Mouse (Mus musculus) v-Abl transformed pro-B cells (cell line): ENCODE results near the gene Nfe2.

Source experiments
- in situ Hi-C, 2 experiments: fragments of 400-800 bp; cut with MboI; formaldehyde crosslinking; loops; one replicate each; pipeline ENCODE4 v1.15.1; 2025; ENCODE audit not compliant: unreplicated experiment in 2 of 2

Nfe2 gene

DNA sequence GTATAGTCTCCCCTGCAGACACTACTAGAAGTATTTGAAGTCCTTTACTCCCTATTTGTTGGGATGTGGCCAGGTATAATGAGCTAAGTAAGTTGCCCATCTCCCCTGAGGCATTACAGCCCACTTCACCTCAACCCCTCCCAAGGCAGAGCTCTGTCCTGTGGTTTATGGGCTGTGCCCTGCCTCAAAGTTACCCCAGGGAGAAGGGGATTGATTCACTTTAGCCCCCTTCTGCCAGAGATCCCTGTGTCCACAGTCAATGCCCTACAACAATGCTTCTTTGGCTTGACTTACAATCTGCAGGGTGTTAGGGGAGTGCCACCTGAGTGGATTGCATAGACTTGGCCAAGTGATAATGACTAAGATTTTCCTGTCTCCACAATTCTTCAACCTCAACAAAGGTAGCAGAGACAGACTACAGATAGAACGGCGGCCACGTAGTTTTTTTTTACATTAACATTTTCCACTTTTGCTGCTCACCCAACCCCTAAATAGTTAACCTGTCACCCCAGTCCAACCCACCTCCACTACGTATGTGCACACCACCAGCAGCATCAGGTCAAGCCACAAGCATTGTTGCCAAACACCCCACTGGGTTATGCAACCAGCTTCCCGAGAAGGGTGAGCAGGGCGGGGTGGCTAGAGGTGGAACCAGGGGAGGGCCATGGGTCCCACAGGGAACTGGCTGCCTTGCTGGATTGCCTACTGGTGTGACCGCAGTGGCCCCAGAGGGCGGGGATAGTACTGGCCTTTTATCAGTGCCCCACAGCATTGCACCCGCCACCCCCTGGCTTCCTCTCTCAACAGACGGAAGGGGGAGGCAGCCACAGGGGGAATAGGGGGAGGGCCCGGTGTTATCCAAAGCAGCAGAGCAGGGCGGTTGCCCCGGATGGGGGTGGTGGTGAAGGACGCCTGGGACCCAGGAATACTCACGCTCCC is at the start of gene Nfe2:
Gene Nfe2 (minus strand): TSS at position 614 of the 939 bp plus-strand sequence.
- in situ Hi-C loops: no loop called here

- in situ Hi-C loops: loop anchor here in 1 of 2 experiments (5.0 kb wide), 1 partner anchor 120 kb away; no protein-coding TSS in a partner anchor
Measured at GRCm38 (mm10) chr15:103307125-103307524, 48.9 kb upstream of the Nfe2 start.

DNA sequence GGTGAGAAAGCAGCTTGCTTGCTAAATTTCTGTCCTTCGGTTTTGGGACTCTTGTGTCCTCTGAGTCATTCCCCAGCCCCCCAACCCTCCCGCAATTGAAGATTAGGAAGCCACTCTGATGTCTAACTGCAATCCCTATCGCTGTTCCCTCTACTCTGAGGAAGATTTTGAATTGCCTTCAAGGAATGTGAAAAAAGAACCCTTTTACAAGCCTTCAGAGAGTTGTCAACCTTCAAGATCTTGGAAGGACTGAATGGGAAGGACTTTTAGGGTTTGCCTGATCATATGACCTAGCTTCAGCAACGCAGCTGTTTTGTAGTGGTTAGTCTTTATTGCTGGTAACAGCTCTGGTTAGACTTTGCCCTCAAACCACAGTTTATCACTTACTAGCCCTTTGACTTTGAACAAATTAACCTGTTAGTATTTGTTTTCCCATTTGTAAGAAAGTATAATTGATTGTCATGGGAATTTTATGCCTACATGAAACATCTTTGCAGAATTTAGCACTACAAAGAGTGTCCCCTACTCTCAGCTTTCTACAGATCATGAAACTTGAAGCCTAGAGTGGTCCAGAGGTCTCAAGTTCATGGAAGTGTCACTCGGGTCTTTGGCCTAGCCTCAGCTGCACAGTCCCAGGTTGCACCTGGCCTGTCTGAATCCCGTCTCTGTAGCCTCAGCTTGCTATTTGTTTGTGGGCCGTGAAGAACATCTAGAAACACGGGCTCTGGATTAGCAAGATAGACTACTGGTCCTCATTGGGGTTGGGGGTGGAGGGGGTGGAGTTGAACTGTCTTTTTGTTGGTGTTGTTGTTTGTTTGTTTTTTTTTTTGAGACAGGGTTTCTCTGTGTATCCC is 47.8 kb upstream of the Nfe2 start:
- in situ Hi-C loops: loop anchor here in 1 of 2 experiments (5.0 kb wide), 1 partner anchor 119 kb away; no protein-coding TSS in a partner anchor

- in situ Hi-C loops: loop anchor here in 1 of 2 experiments (5.0 kb wide), 1 partner anchor 118 kb away; no protein-coding TSS in a partner anchor
Measured at GRCm38 (mm10) chr15:103305070-103305678, 47.0 kb upstream of the Nfe2 start.

GRCm38 (mm10) chr15:103304616-103304969 is 46.4 kb upstream of the Nfe2 start:
- in situ Hi-C loops: no loop called here

GRCm38 (mm10) chr15:103303916-103304615 is 45.9 kb upstream of the Nfe2 start:
- in situ Hi-C loops: no loop called here

- in situ Hi-C loops: no loop called here
Measured at GRCm38 (mm10) chr15:103302341-103303021, 44.3 kb upstream of the Nfe2 start.

- in situ Hi-C loops: no loop called here
Measured at GRCm38 (mm10) chr15:103301547-103302340, 43.5 kb upstream of the Nfe2 start.

DNA sequence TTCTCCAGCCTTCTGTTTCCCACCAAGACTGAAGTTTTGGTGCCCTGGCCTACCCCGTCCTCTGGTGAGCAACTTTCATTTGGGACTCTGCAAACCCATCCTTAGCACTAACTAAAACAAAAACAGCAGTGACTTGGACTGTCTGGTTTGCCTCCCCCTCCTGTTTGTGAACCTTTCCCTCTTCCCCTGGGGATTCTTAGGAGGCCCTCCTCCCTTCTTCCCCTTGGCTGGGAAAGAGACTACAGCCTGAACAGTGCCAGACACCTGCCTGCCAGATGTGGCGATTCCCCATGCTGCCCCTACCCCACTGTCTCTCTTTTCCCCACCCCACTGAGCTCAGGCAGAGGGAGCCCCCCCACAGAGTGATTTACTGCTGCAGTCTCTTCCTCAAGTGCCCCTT is 42.8 kb upstream of the Nfe2 start:
- in situ Hi-C loops: no loop called here

DNA sequence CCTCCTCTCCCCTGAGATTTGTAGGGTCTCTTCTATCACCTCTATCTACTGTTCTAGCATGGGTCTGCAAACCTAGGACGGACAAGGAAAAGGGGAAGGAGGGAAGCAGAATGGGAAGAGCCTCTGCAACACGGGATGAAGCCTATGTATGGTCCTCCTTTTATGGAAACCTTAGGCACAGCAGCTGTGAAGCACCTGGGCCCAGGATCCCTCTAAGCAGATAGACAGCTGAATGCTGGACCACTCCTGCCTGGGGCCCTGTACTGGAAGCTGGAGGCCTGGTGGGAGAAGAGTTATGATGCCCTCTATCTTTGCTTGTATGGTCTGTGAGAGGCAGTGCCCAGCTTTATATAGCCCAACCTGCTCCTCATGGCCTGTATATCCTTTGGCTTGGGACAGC is 42.4 kb upstream of the Nfe2 start:
- in situ Hi-C loops: no loop called here

DNA sequence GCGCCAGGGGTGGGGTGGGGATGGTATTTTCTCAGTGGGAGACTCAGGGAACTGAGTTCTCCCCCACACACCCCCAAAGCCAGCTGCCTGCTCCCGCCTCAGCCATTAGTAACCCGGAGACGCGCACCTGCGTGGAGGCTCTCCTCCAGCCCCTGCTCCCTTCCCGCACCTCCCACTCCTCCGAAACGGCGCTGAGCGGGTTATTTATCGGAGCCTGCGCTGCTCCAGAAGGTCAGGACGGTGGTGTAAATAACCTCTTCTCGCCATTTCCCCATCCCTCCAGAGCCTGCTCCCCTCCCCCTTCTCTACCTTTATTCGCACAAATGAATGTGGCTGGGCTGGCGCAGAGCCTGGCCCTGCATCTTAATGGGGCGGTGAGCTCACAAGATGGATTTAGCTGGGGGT is 41.9 kb upstream of the Nfe2 start:
- in situ Hi-C loops: no loop called here

DNA sequence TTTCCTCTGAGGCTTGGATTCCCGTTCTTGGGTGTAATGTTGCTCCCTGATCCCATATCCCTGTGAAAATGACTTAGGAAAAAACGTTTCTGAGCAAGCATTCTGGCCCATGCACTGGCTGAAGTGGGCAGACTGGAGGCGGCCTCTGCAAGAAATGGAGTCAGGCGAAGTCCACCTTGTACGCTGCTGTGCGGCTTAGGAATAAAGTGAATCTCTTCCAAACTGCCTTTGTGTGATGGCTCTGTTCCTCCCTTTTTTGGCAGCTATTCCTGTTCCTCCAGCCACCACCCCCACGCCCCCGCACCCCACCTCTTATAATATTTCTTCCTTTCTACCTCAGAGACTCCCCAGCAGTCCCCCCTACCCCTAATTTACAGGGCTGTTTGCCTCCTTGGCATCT is 41.4 kb upstream of the Nfe2 start:
- in situ Hi-C loops: no loop called here

DNA sequence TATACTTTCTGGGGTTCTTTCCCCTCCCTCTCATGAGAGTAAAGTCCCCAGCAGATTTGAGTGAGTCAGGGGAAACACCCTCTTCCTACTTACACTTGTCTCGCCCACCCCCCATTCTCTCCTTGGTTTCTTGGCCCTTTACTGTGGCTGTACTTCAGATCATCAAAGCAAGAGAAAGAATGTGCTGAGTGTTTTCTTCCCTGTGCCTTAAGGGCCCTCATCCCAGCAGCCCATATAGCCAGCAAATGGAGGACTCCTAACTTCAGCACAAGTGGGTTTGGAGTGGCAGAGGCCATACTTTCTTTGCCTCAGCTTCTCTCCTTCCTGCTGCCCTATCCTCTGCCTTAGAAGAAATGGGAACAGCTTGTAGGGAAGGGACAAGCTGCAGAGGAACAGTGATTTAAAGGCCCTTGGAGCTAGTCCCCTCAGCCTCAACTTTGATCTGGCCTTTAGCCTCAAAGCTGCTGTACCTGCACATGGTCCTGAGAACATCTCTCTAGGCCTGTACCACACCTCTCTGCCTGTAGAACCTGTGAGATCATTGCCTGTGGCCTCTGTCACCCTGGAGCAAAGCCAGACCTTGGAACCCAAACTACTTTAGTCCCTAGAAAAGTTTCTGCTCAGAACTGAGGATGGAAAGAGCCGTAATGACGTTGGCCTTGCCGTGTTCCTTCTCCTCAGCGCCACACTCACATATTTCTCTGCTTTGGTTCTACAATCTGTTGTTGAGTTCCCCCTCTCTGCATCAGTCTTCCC is 40.8 kb upstream of the Nfe2 start:
- in situ Hi-C loops: no loop called here

- in situ Hi-C loops: no loop called here
Measured at GRCm38 (mm10) chr15:103298026-103298425, 39.8 kb upstream of the Nfe2 start.

DNA sequence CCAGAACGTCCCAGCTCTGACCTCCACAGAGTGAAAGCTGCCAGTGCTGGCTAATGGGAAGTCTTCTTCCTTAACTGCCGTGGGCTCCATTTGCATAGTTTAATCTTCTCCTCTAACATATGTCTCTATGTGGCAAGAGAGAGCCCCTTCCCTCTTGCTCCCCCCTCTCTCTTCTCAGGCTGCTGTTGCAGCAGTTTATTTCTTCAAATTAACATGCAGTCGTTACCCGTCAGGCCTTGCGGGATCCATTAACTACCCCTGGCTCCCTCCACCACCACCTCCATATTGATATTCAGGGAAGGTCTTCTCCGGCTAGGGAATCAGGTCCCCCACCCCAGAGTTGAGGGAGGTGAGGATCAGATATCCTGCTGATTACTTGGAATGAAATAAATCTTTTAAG is 39.1 kb upstream of the Nfe2 start:
- in situ Hi-C loops: no loop called here

- in situ Hi-C loops: no loop called here
Measured at GRCm38 (mm10) chr15:103295851-103296250, 37.6 kb upstream of the Nfe2 start.

DNA sequence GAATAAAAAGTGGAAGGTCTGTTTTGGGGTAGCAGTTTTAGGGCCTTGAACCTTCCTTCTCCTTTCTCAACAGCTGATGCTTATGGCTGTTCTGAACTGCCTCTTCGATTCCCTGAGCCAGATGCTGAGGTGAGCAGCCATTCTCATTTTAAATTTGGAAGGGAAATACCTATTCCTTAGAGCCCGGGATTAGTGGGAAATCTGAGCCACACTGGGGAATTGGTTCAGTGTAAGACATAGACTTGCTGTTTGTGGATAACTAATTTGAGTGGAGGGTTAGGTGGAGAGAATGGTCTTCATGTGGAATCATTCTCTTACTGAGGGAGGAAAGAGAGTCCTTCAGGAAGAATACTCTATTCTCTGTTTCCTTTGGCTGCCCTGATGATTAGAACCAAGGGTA is 36.4 kb upstream of the Nfe2 start:
- in situ Hi-C loops: no loop called here

GRCm38 (mm10) chr15:103293375-103293774 is 35.2 kb upstream of the Nfe2 start:
- in situ Hi-C loops: no loop called here
